Mouse (Mus musculus) ES-E14 (cell line): ENCODE measurements around the gene Ntm. TPM values are rescaled to one million over a fixed set of nuclear protein-coding genes. Genes with fewer than 3 reads are reported as not detected.

Source experiments
- DNase-seq: peaks from one replicate; pipeline ENCODE4 v3.0.0-alpha.2; 2013; ENCODE audit warnings: low read depth, low spot score
- H3K27ac ChIP-seq: 2 replicates; pipeline ENCODE4 v1.5.1; 2012; ENCODE audit warnings: low read depth, mild to moderate bottlenecking, low read length, moderate library complexity, mixed read lengths; ENCODE audit not compliant: poor library complexity, insufficient read depth, severe bottlenecking
- H3K36me3 ChIP-seq: 2 replicates; pipeline ENCODE4 v1.6.1; 2012; ENCODE audit warnings: mild to moderate bottlenecking, low read length, moderate library complexity, mixed read lengths; ENCODE audit not compliant: control insufficient read depth, poor library complexity, insufficient read depth, severe bottlenecking
- H3K4me1 ChIP-seq, 2 experiments: fragments of 150-350 bp in 1 of 2; sonication (generic) in 1 of 2; 2 replicates each; pipeline ENCODE4 v1.6.1; 2012; ENCODE audit warnings: low read length in 2 of 2, mild to moderate bottlenecking in 1 of 2, mixed read lengths in 1 of 2; ENCODE audit not compliant: control insufficient read depth in 2 of 2, insufficient read depth in 2 of 2, poor library complexity in 1 of 2
- H3K4me3 ChIP-seq, 2 experiments: fragments of 150-350 bp in 1 of 2; sonication (generic) in 1 of 2; 2 replicates each; pipeline ENCODE4 v1.5.1; 2012; ENCODE audit warnings: low read length in 2 of 2, low read depth in 1 of 2, mild to moderate bottlenecking in 1 of 2, mixed read lengths in 1 of 2; ENCODE audit not compliant: insufficient read depth in 1 of 2, poor library complexity in 1 of 2, severe bottlenecking in 1 of 2
- H3K9ac ChIP-seq: 2 replicates; pipeline ENCODE4 v1.6.1; 2012; ENCODE audit warnings: low read depth, mild to moderate bottlenecking, low read length, mixed read lengths; ENCODE audit not compliant: poor library complexity, insufficient read depth, severe bottlenecking
- H3K9me3 ChIP-seq: fragments of 150-350 bp; sonication (generic); 2 replicates; pipeline ENCODE4 v1.6.1; 2012; ENCODE audit warnings: low read depth, mild to moderate bottlenecking, low read length; ENCODE audit not compliant: control insufficient read depth, insufficient read depth
- CHD2 ChIP-seq: IDR thresholded peaks from 2 replicates; pipeline ENCODE4 v1.6.1; 2014; ENCODE audit warnings: mild to moderate bottlenecking, low read depth, low read length, inconsistent platforms
- HCFC1 ChIP-seq: IDR thresholded peaks from 2 replicates; pipeline ENCODE4 v1.6.1; 2012; ENCODE audit warnings: low read length, inconsistent platforms, borderline replicate concordance; ENCODE audit not compliant: insufficient read depth
- MAFK ChIP-seq: IDR thresholded peaks from 2 replicates; pipeline ENCODE4 v1.6.1; 2014; ENCODE audit warnings: mild to moderate bottlenecking, low read depth, low read length, inconsistent platforms; ENCODE audit not compliant: insufficient read depth
- ZC3H11A ChIP-seq: IDR thresholded peaks from 2 replicates; pipeline ENCODE4 v1.6.1; 2012; ENCODE audit warnings: low read depth, mild to moderate bottlenecking, inconsistent platforms, low read length, borderline replicate concordance
- ZNF384 ChIP-seq: IDR thresholded peaks from 2 replicates; pipeline ENCODE4 v1.6.1; 2012; ENCODE audit warnings: low read depth, low read length, inconsistent platforms
- in situ Hi-C, 2 experiments: fragments of 600-800 bp; cut with MboI; formaldehyde crosslinking; loops; one replicate each; pipeline ENCODE4 v1.15.1; 2025; ENCODE audit warnings: low sequenced_read_pairs in 2 of 2, inconsistent platforms in 1 of 2; ENCODE audit not compliant: unreplicated experiment in 2 of 2
- total RNA-seq: library from RNA; depleted of rRNA; stranded (reverse); fragments of 300-350 nt; gene quantifications from 2 replicates; pipeline ENCODE4 v1.2.3, GENCODE M21; 2012

Ntm gene
- total RNA-seq, 1 experiment: 0.67 TPM

GRCm38 (mm10) chr9:29680677-29681076, 282.3 kb downstream of the Ntm start:
- Histone ChIP-seq H3K9ac (no peak overlapping the region), H3K27ac (no peak overlapping the region), H3K4me3 (no peak overlapping the region), H3K9me3 (no peaks in the 10 kb centered on the region), H3K36me3 (no peaks in the 10 kb centered on the region), H3K4me1 (no peaks in the 10 kb centered on the region; a peak in 1 of 4 replicates)
- in situ Hi-C loops: no loop called here
- no peak for DNase-seq
- TF ChIP-seq CHD2 (no peak), ZNF384 (no peak), MAFK (no peak), ZC3H11A (no peak), HCFC1 (no peak)

DNA sequence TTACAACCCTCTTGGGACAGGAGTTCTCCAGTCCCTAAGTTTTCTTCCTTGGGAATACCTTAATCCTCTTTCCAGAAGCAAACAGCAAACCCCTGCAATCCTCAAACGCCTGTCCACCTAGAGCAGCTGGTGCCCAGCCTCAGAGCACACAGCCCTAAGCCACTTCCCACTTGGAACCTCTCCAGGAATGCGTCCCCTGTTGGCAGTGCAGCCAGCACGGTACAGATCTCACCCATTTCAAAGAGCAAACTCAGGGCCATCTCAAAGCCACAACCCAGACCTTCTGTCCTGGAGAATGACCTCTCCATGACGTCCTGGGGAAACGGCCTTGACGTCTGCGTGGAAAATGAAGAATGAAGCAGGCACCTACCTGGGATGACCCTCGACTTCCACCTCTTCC, 289.0 kb downstream of the Ntm start:
- TF ChIP-seq HCFC1 (no peak), ZC3H11A (no peak), ZNF384 (no peak), MAFK (no peak), CHD2 (no peak)
- no peak overlapping the region for H3K9ac ChIP-seq
- no peak for DNase-seq

DNA sequence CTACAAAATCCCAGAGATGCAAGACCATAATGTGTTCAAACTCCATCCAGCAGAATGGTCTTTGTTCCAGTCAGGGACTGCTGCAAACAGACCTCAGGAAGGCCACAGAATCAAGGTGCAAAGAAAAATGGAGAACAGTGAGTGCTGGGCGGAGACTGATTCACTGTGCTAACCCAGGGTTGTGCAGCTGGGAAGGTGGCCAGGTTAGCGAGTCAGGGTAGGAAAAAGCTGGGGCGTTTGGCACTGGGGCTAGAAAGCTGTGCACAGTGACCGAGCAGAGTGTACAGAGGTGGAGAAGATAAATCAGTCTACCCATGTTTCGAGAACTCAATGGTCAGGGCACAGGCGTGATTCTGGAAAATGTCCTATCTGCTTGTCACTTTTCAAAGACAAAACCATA, 291.1 kb downstream of the Ntm start:
- TF ChIP-seq CHD2: no peak
- no peak for TF ChIP-seq HCFC1
- no peak for TF ChIP-seq ZNF384
- TF ChIP-seq MAFK: no peak
- no peak for TF ChIP-seq ZC3H11A
- Histone ChIP-seq H3K9me3 (no peaks in the 10 kb centered on the region), H3K9ac (no peak overlapping the region), H3K27ac (no peak overlapping the region), H3K4me1 (no peaks in the 10 kb centered on the region), H3K36me3 (no peaks in the 10 kb centered on the region), H3K4me3 (no peak overlapping the region)
- DNase-seq: no peak
- in situ Hi-C loops: loop anchor here (25.0 kb wide), 2 partner anchors 615 to 740 kb away; no protein-coding TSS in a partner anchor

More for the DNA sequence above, 289.0 kb downstream of the Ntm start:
- Histone ChIP-seq H3K4me1 (no peaks in the 10 kb centered on the region), H3K4me3 (no peak overlapping the region), H3K27ac (no peak overlapping the region), H3K36me3 (no peaks in the 10 kb centered on the region), H3K9me3 (no peaks in the 10 kb centered on the region)
- in situ Hi-C loops: loop anchor here (25.0 kb wide), 2 partner anchors 613 to 738 kb away; no protein-coding TSS in a partner anchor

DNA sequence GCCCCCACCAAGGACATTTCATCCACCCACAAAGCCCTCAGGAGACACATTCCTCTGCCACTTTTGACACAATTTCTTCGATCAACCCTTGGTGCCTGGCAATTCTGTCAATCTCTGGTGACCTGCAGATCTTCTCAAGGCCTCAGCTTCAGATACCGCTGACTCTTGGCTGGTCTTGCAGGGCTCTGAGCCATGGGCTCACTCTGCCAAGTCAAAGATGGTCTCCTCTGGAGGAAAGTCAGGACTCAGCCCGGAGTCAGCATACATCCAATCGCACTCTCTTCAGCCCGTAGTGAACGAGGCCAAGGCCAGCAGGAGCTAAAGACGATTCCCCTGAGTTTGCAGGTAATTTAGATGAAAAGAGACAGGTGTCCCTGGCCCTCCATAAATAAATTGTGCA, 299.7 kb downstream of the Ntm start:
- in situ Hi-C loops: loop anchor here (10.0 to 25.0 kb wide), 3 partner anchors 624 to 749 kb away; no protein-coding TSS in a partner anchor

More for the DNA sequence above, 299.7 kb downstream of the Ntm start:
- Histone ChIP-seq H3K36me3 (no peaks in the 10 kb centered on the region), H3K9me3 (no peaks in the 10 kb centered on the region), H3K27ac (no peak overlapping the region), H3K4me3 (no peak overlapping the region), H3K9ac (no peak overlapping the region), H3K4me1 (peaks cover 0 to 7% of the 10 kb centered on the region in 2 experiments; a peak in 1 of 4 replicates)
- TF ChIP-seq CHD2 (no peak), ZNF384 (no peak), HCFC1 (no peak), ZC3H11A (no peak), MAFK (no peak)
- no peak for DNase-seq
